Comparison of ENCODE assay signal across 1 mouse cellular context in genomic region chr15:102091688-102092087, GRCm38 (mm10).
TF ChIP-seq lines count a peak whose summit lies in the region.

No protein-coding gene starts in this region.

TF ChIP-seq in CH12.LX, 34 proteins besides CTCF, POLR2A, EP300 and RAD21:
- no peak for TF ChIP-seq UBTF (IDR thresholded peaks at IDR 0.05; ENCODE audit: low read depth, low read length)
- no peak for TF ChIP-seq TCF12 (IDR thresholded peaks at IDR 0.05; ENCODE audit: low read depth, low read length)
- TF ChIP-seq ELF1 (IDR thresholded peaks at IDR 0.05; ENCODE audit: low read depth, low read length): no peak
- no peak for TF ChIP-seq RCOR1 (conservative IDR thresholded peaks at IDR 0.05; ENCODE audit: low read depth, low read length)
- TF ChIP-seq ETS1 (conservative IDR thresholded peaks at IDR 0.05; ENCODE audit: low read depth, low read length): no peak
- no peak for TF ChIP-seq JUN (IDR thresholded peaks at IDR 0.05; ENCODE audit: insufficient read depth, low read depth, low read length)
- TF ChIP-seq MEF2A (IDR thresholded peaks at IDR 0.05; ENCODE audit: borderline replicate concordance, low read depth, low read length): no peak
- TF ChIP-seq NRF1 (IDR thresholded peaks at IDR 0.05; ENCODE audit: low read depth, low read length): no peak
- TF ChIP-seq POLR2AphosphoS2 (IDR thresholded peaks at IDR 0.05; ENCODE audit: low read depth, low read length): no peak
- TF ChIP-seq KAT2A (IDR thresholded peaks at IDR 0.05; ENCODE audit: insufficient replicate concordance, low read length): no peak
- no peak for TF ChIP-seq MAFK (IDR thresholded peaks at IDR 0.05; ENCODE audit: insufficient replicate concordance, low read length)
- no peak for TF ChIP-seq GABPA (IDR thresholded peaks at IDR 0.05; ENCODE audit: insufficient replicate concordance, low read depth, low read length)
- TF ChIP-seq CHD1 (IDR thresholded peaks at IDR 0.05; ENCODE audit: low read depth, low read length): no peak
- TF ChIP-seq ZMIZ1 (IDR thresholded peaks at IDR 0.05; ENCODE audit: low read depth, low read length): no peak
- TF ChIP-seq ZC3H11A (IDR thresholded peaks at IDR 0.05; ENCODE audit: low read depth, low read length): no peak
- no peak for TF ChIP-seq USF2 (conservative IDR thresholded peaks at IDR 0.05; ENCODE audit: low read depth, low read length)
- TF ChIP-seq USF1 (IDR thresholded peaks at IDR 0.05; ENCODE audit: low read depth, low read length): no peak
- no peak for TF ChIP-seq NELFE (IDR thresholded peaks at IDR 0.05; ENCODE audit: low read depth, low read length)
- TF ChIP-seq BHLHE40 (IDR thresholded peaks at IDR 0.05; ENCODE audit: low read depth, low read length): no peak
- TF ChIP-seq ZKSCAN1 (IDR thresholded peaks at IDR 0.05; ENCODE audit: borderline replicate concordance, low read depth, low read length): no peak
